Mouse (Mus musculus) intestine, embryonic 15.5 days (tissue): Measurements from ENCODE around the gene Fscn3. TPM values are rescaled to one million over a fixed set of nuclear protein-coding genes. Genes with fewer than 3 reads are reported as not detected.

Experiments used
- ATAC-seq: fragments of 200-750 bp; cut with Nextera tagmentation; 2 replicates; pipeline ENCODE4 v1.8.0; 2017; ENCODE audit warnings: moderate TSS enrichment, moderate library complexity
- H3K27ac ChIP-seq: fragments of 300-500 bp; sonication (generic); 2 replicates; pipeline ENCODE4 v1.5.1; 2015; ENCODE audit warnings: mild to moderate bottlenecking, inconsistent platforms
- H3K27me3 ChIP-seq: fragments of 300-500 bp; sonication (generic); replicated peaks from 2 replicates; pipeline ENCODE4 v1.6.1; 2015; ENCODE audit warnings: inconsistent platforms
- H3K36me3 ChIP-seq: fragments of 300-500 bp; sonication (generic); 2 replicates; pipeline ENCODE4 v1.6.1; 2015; ENCODE audit warnings: inconsistent platforms
- H3K4me1 ChIP-seq: fragments of 300-500 bp; sonication (generic); replicated peaks from 2 replicates; pipeline ENCODE4 v1.6.1; 2015; ENCODE audit warnings: inconsistent platforms
- H3K4me2 ChIP-seq: fragments of 300-500 bp; sonication (generic); replicated peaks from 2 replicates; pipeline ENCODE4 v1.6.1; 2015; ENCODE audit warnings: mild to moderate bottlenecking, inconsistent platforms
- H3K4me3 ChIP-seq: fragments of 300-500 bp; sonication (generic); replicated peaks from 2 replicates; pipeline ENCODE4 v1.5.1; 2015; ENCODE audit warnings: inconsistent platforms
- H3K9ac ChIP-seq: fragments of 300-500 bp; sonication (generic); 2 replicates; pipeline ENCODE4 v1.6.1; 2015; ENCODE audit warnings: inconsistent platforms
- H3K9me3 ChIP-seq: fragments of 300-500 bp; sonication (generic); 2 replicates; pipeline ENCODE4 v1.6.1; 2016; ENCODE audit warnings: inconsistent platforms
- WGBS: fragments of 180-500 bp; shearing (Covaris S2); methylation state at CpG from one replicate; pipeline ENCODE4 v1.1.7; 2015; 5-methylcytosine and 5-hydroxymethylcytosine counted together
- polyA plus RNA-seq: library from polyadenylated mRNA; unstranded; fragments of >200 nt; fragmentation: Nextera tagmentation; extraction: Ambion mirVana; gene quantifications from 2 replicates; pipeline ENCODE4 v1.2.1, GENCODE M21; 2015

Gene Fscn3
- polyA plus RNA-seq = not detected in 2 replicates

GRCm38 (mm10) chr6:28427096-28427839 lies at the start of gene Fscn3:
TSS of gene Fscn3 (plus strand) at chr6:28427789.
- no peak for ATAC-seq
- Histone ChIP-seq H3K36me3 (peaks cover 7% of the 10 kb centered on the region; the same call in 1 of the 2 replicates), H3K9ac (no peak within 1 kb of the TSS), H3K27ac (no peak within 1 kb of the TSS), H3K4me2 (no peak within 1 kb of the TSS), H3K4me3 (no peak within 1 kb of the TSS), H3K9me3 (no peaks in the 10 kb centered on the region), H3K4me1 (peaks cover 12% of the 10 kb centered on the region), H3K27me3 (no peaks in the 10 kb centered on the region)
- 74% methylated on average over 3 of the region's 3 CpGs for WGBS

- no peaks in the 10 kb centered on the region for H3K36me3 ChIP-seq
- no peak overlapping the region for H3K4me3 ChIP-seq
- no peak for ATAC-seq
- H3K4me1 ChIP-seq = no peaks in the 10 kb centered on the region
- H3K27ac ChIP-seq = no peak overlapping the region
- 38% methylated on average over 4 of the region's 4 CpGs for WGBS
- no peak overlapping the region for H3K4me2 ChIP-seq
- H3K9ac ChIP-seq = no peak overlapping the region
- H3K27me3 ChIP-seq = no peaks in the 10 kb centered on the region
- H3K9me3 ChIP-seq = no peaks in the 10 kb centered on the region
Measured at GRCm38 (mm10) chr6:28381983-28382382, 45.6 kb upstream of the Fscn3 start.

GRCm38 (mm10) chr6:28385169-28385568 lies 42.4 kb upstream of the Fscn3 start:
- 83% methylated on average over 3 of the region's 3 CpGs for WGBS
- no peak overlapping the region for H3K4me3 ChIP-seq
- H3K27me3 ChIP-seq = no peaks in the 10 kb centered on the region
- ATAC-seq = no peak
- H3K27ac ChIP-seq = no peak overlapping the region
- no peaks in the 10 kb centered on the region for H3K4me1 ChIP-seq
- H3K9me3 ChIP-seq = no peaks in the 10 kb centered on the region
- H3K4me2 ChIP-seq = no peak overlapping the region
- H3K36me3 ChIP-seq = no peaks in the 10 kb centered on the region
- H3K9ac ChIP-seq = no peak overlapping the region

GRCm38 (mm10) chr6:28389038-28389437 lies 38.6 kb upstream of the Fscn3 start:
- 63% methylated on average over 3 of the region's 3 CpGs for WGBS
- H3K4me1 ChIP-seq = no peaks in the 10 kb centered on the region
- ATAC-seq = peak; percentile 90
- no peak overlapping the region for H3K9ac ChIP-seq
- no peaks in the 10 kb centered on the region for H3K9me3 ChIP-seq
- no peak overlapping the region for H3K4me3 ChIP-seq
- H3K4me2 ChIP-seq = no peak overlapping the region
- no peaks in the 10 kb centered on the region for H3K36me3 ChIP-seq
- H3K27me3 ChIP-seq = no peaks in the 10 kb centered on the region
- no peak overlapping the region for H3K27ac ChIP-seq

- Histone ChIP-seq H3K9me3 (no peaks in the 10 kb centered on the region), H3K4me3 (no peak overlapping the region; the same call in 1 of the 2 replicates), H3K27me3 (0 out of 2 replicates have a peak, but pooled peaks cover 12% of the 10 kb centered on the region), H3K36me3 (no peaks in the 10 kb centered on the region), H3K4me1 (0 out of 2 replicates have a peak, but pooled peaks cover 3% of the 10 kb centered on the region), H3K27ac (no peak overlapping the region), H3K4me2 (peak overlapping the region; percentile 73; the same call in 1 of the 2 replicates), H3K9ac (no peak overlapping the region)
- WGBS = 38% methylated on average over 15 of the region's 15 CpGs
- ATAC-seq = no peak
Measured at GRCm38 (mm10) chr6:28396051-28396852, 31.3 kb upstream of the Fscn3 start.

GRCm38 (mm10) chr6:28396853-28397457 lies 30.6 kb upstream of the Fscn3 start:
- Histone ChIP-seq H3K27me3 (0 out of 2 replicates have a peak, but pooled peaks cover 12% of the 10 kb centered on the region), H3K4me2 (peak overlapping the region; percentile 73), H3K4me3 (peak overlapping the region; percentile 34), H3K36me3 (no peaks in the 10 kb centered on the region), H3K27ac (no peak overlapping the region), H3K9ac (no peak overlapping the region), H3K9me3 (no peaks in the 10 kb centered on the region), H3K4me1 (0 out of 2 replicates have a peak, but pooled peaks cover 3% of the 10 kb centered on the region)
- 5% methylated on average over 19 of the region's 19 CpGs for WGBS
- ATAC-seq = no peak

GRCm38 (mm10) chr6:28397681-28398203 lies 29.8 kb upstream of the Fscn3 start, which contains the start of gene Zfp800:
TSS of gene Zfp800 (minus strand) at chr6:28398005.
- 2% methylated on average over 33 of the region's 33 CpGs for WGBS
- Histone ChIP-seq H3K4me3 (peak within 1 kb of the TSS; percentile 34), H3K9ac (no peak within 1 kb of the TSS), H3K27me3 (0 out of 2 replicates have a peak, but pooled peaks cover 12% of the 10 kb centered on the region), H3K9me3 (no peaks in the 10 kb centered on the region), H3K36me3 (no peaks in the 10 kb centered on the region), H3K27ac (no peak within 1 kb of the TSS), H3K4me2 (peak within 1 kb of the TSS; percentile 73), H3K4me1 (0 out of 2 replicates have a peak, but pooled peaks cover 3% of the 10 kb centered on the region)
- peak; percentile 61; the same call in 1 of the 2 replicates for ATAC-seq

GRCm38 (mm10) chr6:28398726-28399125 lies 28.9 kb upstream of the Fscn3 start:
- H3K9ac ChIP-seq = no peak overlapping the region
- H3K36me3 ChIP-seq = no peaks in the 10 kb centered on the region
- no peaks in the 10 kb centered on the region for H3K9me3 ChIP-seq
- no peak overlapping the region for H3K4me2 ChIP-seq
- ATAC-seq = no peak
- 0 out of 2 replicates have a peak, but pooled peaks cover 12% of the 10 kb centered on the region for H3K27me3 ChIP-seq
- H3K27ac ChIP-seq = no peak overlapping the region
- H3K4me1 ChIP-seq = 0 out of 2 replicates have a peak, but pooled peaks cover 3% of the 10 kb centered on the region
- WGBS = 85% methylated on average over 3 of the region's 3 CpGs
- no peak overlapping the region for H3K4me3 ChIP-seq

GRCm38 (mm10) chr6:28399791-28400190 lies 27.8 kb upstream of the Fscn3 start:
- H3K4me2 ChIP-seq = no peak overlapping the region
- ATAC-seq = no peak
- 88% methylated on average over 4 of the region's 4 CpGs for WGBS

GRCm38 (mm10) chr6:28410053-28410452 lies 17.5 kb upstream of the Fscn3 start:
- no peaks in the 10 kb centered on the region for H3K27me3 ChIP-seq
- H3K36me3 ChIP-seq = no peaks in the 10 kb centered on the region
- no peak for ATAC-seq
- no peak overlapping the region for H3K4me2 ChIP-seq
- no peak overlapping the region for H3K9ac ChIP-seq
- H3K4me1 ChIP-seq = no peaks in the 10 kb centered on the region
- H3K9me3 ChIP-seq = no peaks in the 10 kb centered on the region
- no peak overlapping the region for H3K4me3 ChIP-seq
- 73% methylated on average over 9 of the region's 9 CpGs for WGBS
- H3K27ac ChIP-seq = no peak overlapping the region

More at GRCm38 (mm10) chr6:28399791-28400190, 27.8 kb upstream of the Fscn3 start:
- Histone ChIP-seq H3K9ac (no peak overlapping the region), H3K27me3 (0 out of 2 replicates have a peak, but pooled peaks cover 12% of the 10 kb centered on the region), H3K27ac (no peak overlapping the region), H3K4me3 (no peak overlapping the region), H3K4me1 (0 out of 2 replicates have a peak, but pooled peaks cover 3% of the 10 kb centered on the region), H3K36me3 (no peaks in the 10 kb centered on the region), H3K9me3 (no peaks in the 10 kb centered on the region)

- ATAC-seq = no peak
- H3K4me1 ChIP-seq = no peaks in the 10 kb centered on the region
- 71% methylated on average over 2 of the region's 2 CpGs for WGBS
Measured at GRCm38 (mm10) chr6:28411236-28411635, 16.4 kb upstream of the Fscn3 start.

More at GRCm38 (mm10) chr6:28411236-28411635, 16.4 kb upstream of the Fscn3 start:
- Histone ChIP-seq H3K27ac (no peak overlapping the region), H3K4me2 (no peak overlapping the region), H3K36me3 (no peaks in the 10 kb centered on the region), H3K9me3 (no peaks in the 10 kb centered on the region), H3K4me3 (no peak overlapping the region), H3K9ac (no peak overlapping the region), H3K27me3 (no peaks in the 10 kb centered on the region)
